Mouse (Mus musculus) G1E (cell line): ENCODE measurements around the gene Hsd17b11. TPM values are rescaled to one million over a fixed set of nuclear protein-coding genes. Genes with fewer than 3 reads are reported as not detected.

Experiments
- ATAC-seq: 2 replicates; pipeline ENCODE4 v1.8.0; 2016; ENCODE audit warnings: mild to moderate bottlenecking; ENCODE audit not compliant: insufficient number of reproducible peaks, poor library complexity, low FRiP score, severe bottlenecking; ENCODE audit errors: extremely low read depth
- DNase-seq: peaks from one replicate; pipeline ENCODE4 v3.0.0; 2012; ENCODE audit warnings: low spot score
- H3K27me3 ChIP-seq: 2 replicates; pipeline ENCODE4 v1.6.1; 2012; ENCODE audit warnings: mild to moderate bottlenecking, low read length, inconsistent platforms; ENCODE audit not compliant: insufficient read depth
- H3K36me3 ChIP-seq: replicated peaks from 2 replicates; pipeline ENCODE3; 2012; ENCODE audit warnings: mild to moderate bottlenecking, inconsistent platforms
- H3K4me1 ChIP-seq: 2 replicates; pipeline ENCODE4 v1.6.1; 2012; ENCODE audit warnings: low read depth, low read length, inconsistent platforms, mixed read lengths; ENCODE audit not compliant: insufficient read depth
- H3K4me3 ChIP-seq: 2 replicates; pipeline ENCODE4 v1.5.1; 2012; ENCODE audit warnings: low read depth, mild to moderate bottlenecking, inconsistent platforms, low read length, moderate library complexity, mixed read lengths
- H3K9me3 ChIP-seq: replicated peaks from 2 replicates; pipeline ENCODE4 v1.6.1; 2012; ENCODE audit warnings: inconsistent platforms
- CTCF ChIP-seq: IDR thresholded peaks from 2 replicates; pipeline ENCODE4 v1.5.1; 2012; ENCODE audit warnings: low read depth, low read length, inconsistent platforms, mixed read lengths
- GATA1 ChIP-seq: IDR thresholded peaks from 2 replicates; pipeline ENCODE4 v1.6.1; 2012; ENCODE audit warnings: borderline replicate concordance, low read length, inconsistent platforms, mixed read lengths
- GATA2 ChIP-seq: IDR thresholded peaks from 2 replicates; pipeline ENCODE4 v1.6.1; 2012; ENCODE audit warnings: low read depth, low read length, inconsistent platforms, borderline replicate concordance
- POLR2AphosphoS5 ChIP-seq: IDR thresholded peaks from 2 replicates; pipeline ENCODE4 v1.6.1; 2012; ENCODE audit warnings: low read depth, low read length, inconsistent platforms; ENCODE audit not compliant: insufficient replicate concordance
- TAL1 ChIP-seq: conservative IDR thresholded peaks from 2 replicates; pipeline ENCODE4 v1.6.1; 2012; ENCODE audit warnings: low read depth, low read length, inconsistent platforms, mixed read lengths
- polyA plus RNA-seq: library from polyadenylated mRNA; stranded (reverse); fragments of >175 nt; gene quantifications from 2 replicates; pipeline ENCODE4 v1.2.3, GENCODE M21; 2012
- total RNA-seq, 2 experiments: library from RNA; stranded (forward) in 1 of 2; stranded (reverse) in 1 of 2; fragments of 200-1000 nt in 1 of 2; fragments of >200 nt in 1 of 2; fragmentation: Nextera tagmentation in 1 of 2; gene quantifications; 2 replicates each; pipeline ENCODE4 v1.2.3; 2014 to 2017

The Hsd17b11 gene
- total and polyA plus RNA-seq, 3 experiments = 0.82 to 11.7 (median 9.0) TPM

- Histone ChIP-seq H3K4me1 (no peaks in the 10 kb centered on the region), H3K4me3 (no peak overlapping the region), H3K27me3 (no peaks in the 10 kb centered on the region), H3K36me3 (no peaks in the 10 kb centered on the region), H3K9me3 (0 out of 2 replicates have a peak, but pooled peaks cover 3% of the 10 kb centered on the region)
- ATAC-seq (no peak), DNase-seq (no peak)
- TF ChIP-seq TAL1 (no peak), GATA2 (no peak), POLR2AphosphoS5 (no peak), CTCF (no peak), GATA1 (no peak)
Measured at GRCm38 (mm10) chr5:103939856-103940255, 81.9 kb downstream of the Hsd17b11 start.

Other genes with a start within 250 kb of the Hsd17b11 start
- gene Klhl8, start 110.7 kb downstream of the Hsd17b11 start, total RNA-seq (2014; fragmentation: Nextera tagmentation) = 1.5 TPM in 2 replicates
- gene Klhl8, start 110.7 kb downstream of the Hsd17b11 start, total RNA-seq (2017) = 3.0 and 3.3 TPM in 2 replicates
- 0.04 and 0.11 TPM in 2 replicates for gene Klhl8, start 110.7 kb downstream of the Hsd17b11 start, polyA plus RNA-seq
- gene Hsd17b13, start 44.5 kb downstream of the Hsd17b11 start, total RNA-seq (2014; fragmentation: Nextera tagmentation) = not detected in 2 replicates
- 0.12 TPM in 1 of 2 replicates, not detected in the other for gene Hsd17b13, start 44.5 kb downstream of the Hsd17b11 start, total RNA-seq (2017)
- not detected in 2 replicates for gene Hsd17b13, start 44.5 kb downstream of the Hsd17b11 start, polyA plus RNA-seq
- gene Nudt9, start 24.4 kb upstream of the Hsd17b11 start, total RNA-seq (2014; fragmentation: Nextera tagmentation) = 61.9 and 65.6 TPM in 2 replicates
- 66.7 and 71.6 TPM in 2 replicates for gene Nudt9, start 24.4 kb upstream of the Hsd17b11 start, total RNA-seq (2017)
- 116 and 139 TPM in 2 replicates for gene Nudt9, start 24.4 kb upstream of the Hsd17b11 start, polyA plus RNA-seq
- gene Gm17660, start 55.7 kb upstream of the Hsd17b11 start, total RNA-seq (2014; fragmentation: Nextera tagmentation) = not detected in 2 replicates
- not detected in 2 replicates for gene Gm17660, start 55.7 kb upstream of the Hsd17b11 start, total RNA-seq (2017)
- not detected in 2 replicates for gene Gm17660, start 55.7 kb upstream of the Hsd17b11 start, polyA plus RNA-seq
- gene Sparcl1, start 91.8 kb upstream of the Hsd17b11 start, total RNA-seq (2014; fragmentation: Nextera tagmentation) = not detected in 2 replicates
- not detected in 2 replicates for gene Sparcl1, start 91.8 kb upstream of the Hsd17b11 start, total RNA-seq (2017)
- gene Sparcl1, start 91.8 kb upstream of the Hsd17b11 start, polyA plus RNA-seq = not detected in 2 replicates
- not detected in 2 replicates for gene Dspp, start 148.8 kb upstream of the Hsd17b11 start, total RNA-seq (2014; fragmentation: Nextera tagmentation)
- under 0.01 and 0.11 TPM in 2 replicates for gene Dspp, start 148.8 kb upstream of the Hsd17b11 start, total RNA-seq (2017)
- not detected in 2 replicates for gene Dspp, start 148.8 kb upstream of the Hsd17b11 start, polyA plus RNA-seq
- gene Dmp1, start 180.7 kb upstream of the Hsd17b11 start, total RNA-seq (2014; fragmentation: Nextera tagmentation) = not detected in 2 replicates
- gene Dmp1, start 180.7 kb upstream of the Hsd17b11 start, total RNA-seq (2017) = 0.05 TPM in 1 of 2 replicates, not detected in the other
- gene Dmp1, start 180.7 kb upstream of the Hsd17b11 start, polyA plus RNA-seq = not detected in 2 replicates